Comparison of ENCODE assay signal across 8 mouse cellular contexts in the genomic region with DNA sequence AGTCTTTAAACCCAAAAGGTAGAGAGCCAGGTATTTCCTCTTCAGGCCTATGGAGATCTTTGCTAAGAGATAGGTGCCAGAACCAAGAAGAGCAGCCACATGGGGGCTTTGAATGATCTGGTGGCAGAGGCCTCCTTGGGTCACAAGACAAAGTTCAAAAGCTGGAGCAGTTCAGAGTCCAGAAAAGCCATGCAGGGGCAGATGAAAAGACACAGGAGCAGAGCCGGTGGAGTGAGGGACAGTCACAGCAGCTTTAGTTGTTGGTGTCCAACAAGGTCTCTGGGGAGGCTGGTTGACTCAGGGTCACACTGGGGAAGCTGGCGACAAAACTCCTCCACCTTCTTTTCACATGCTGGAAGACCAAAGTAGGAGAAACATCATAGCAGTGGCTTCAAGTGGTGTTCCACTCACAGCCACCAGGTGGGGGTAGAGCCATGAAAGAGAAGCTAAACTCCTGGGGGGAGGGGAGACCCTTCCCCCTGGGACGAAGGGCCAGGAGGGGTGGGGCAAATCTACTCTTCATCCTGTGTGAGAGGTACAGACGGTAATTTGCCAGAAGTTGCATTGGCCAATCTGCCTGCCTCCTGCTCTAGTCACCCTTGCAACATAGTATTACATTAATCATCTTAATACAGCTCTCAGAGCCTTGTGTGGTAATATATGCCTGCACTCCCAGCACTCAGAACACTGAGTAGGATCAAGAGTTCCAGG. TPM values are rescaled to one million over a fixed set of nuclear protein-coding genes. Genes with fewer than 3 reads are reported as not detected.
DNase-seq lines count a peak whose midpoint lies in the region; ATAC-seq and TF ChIP-seq lines count a peak whose summit lies in the region.

No protein-coding gene starts in this region.

- peak overlapping the region; percentile 31 for H3K4me2 ChIP-seq in embryonic facial prominence, embryonic 13.5 days
- H3K4me2 ChIP-seq in kidney, embryonic 15.5 days = peak overlapping the region; percentile 32; the same call in 1 of the 2 replicates
- H3K4me2 ChIP-seq in liver, embryonic 13.5 days = no peak overlapping the region
- H3K4me2 ChIP-seq in stomach, postnatal 0 days (replicated peaks; ENCODE audit: low read depth) = no peak overlapping the region

- peaks cover 7% of the 10 kb centered on the region; the same call in 1 of the 2 replicates for H3K4me1 ChIP-seq in embryonic facial prominence, embryonic 13.5 days
- peaks cover 18% of the 10 kb centered on the region for H3K4me1 ChIP-seq in heart, embryonic 10.5 days
- H3K4me1 ChIP-seq in kidney, embryonic 15.5 days = peaks cover 15% of the 10 kb centered on the region
- H3K4me1 ChIP-seq in liver, embryonic 13.5 days (replicated peaks) = peaks cover 15% of the 10 kb centered on the region
- H3K4me1 ChIP-seq in stomach, postnatal 0 days (replicated peaks; ENCODE audit: control insufficient read depth, insufficient read depth) = no peaks in the 10 kb centered on the region

- TF ChIP-seq EP300 in stomach, postnatal 0 days (optimal IDR thresholded peaks at IDR 0.05) = no peak

- H3K4me3 ChIP-seq in embryonic facial prominence, embryonic 13.5 days = no peak overlapping the region
- no peak overlapping the region for H3K4me3 ChIP-seq in heart, embryonic 10.5 days
- no peak overlapping the region for H3K4me3 ChIP-seq in kidney, embryonic 15.5 days (replicated peaks)
- no peak overlapping the region for H3K4me3 ChIP-seq in liver, embryonic 13.5 days (replicated peaks)
- no peak overlapping the region for H3K4me3 ChIP-seq in stomach, postnatal 0 days (ENCODE audit: low read depth, low read length)

- H3K27me3 ChIP-seq in embryonic facial prominence, embryonic 13.5 days = no peaks in the 10 kb centered on the region
- H3K27me3 ChIP-seq in heart, embryonic 10.5 days (ENCODE audit: insufficient read depth, poor library complexity, severe bottlenecking) = no peaks in the 10 kb centered on the region
- H3K27me3 ChIP-seq in kidney, embryonic 15.5 days = no peaks in the 10 kb centered on the region
- 0 out of 2 replicates have a peak, but pooled peaks cover 3% of the 10 kb centered on the region for H3K27me3 ChIP-seq in liver, embryonic 13.5 days
- H3K27me3 ChIP-seq in stomach, postnatal 0 days (ENCODE audit: control insufficient read depth, insufficient read depth, low read length) = no peaks in the 10 kb centered on the region

- DNase-seq in CD4-positive helper T cell, adult 2 months (ENCODE audit: low read depth, low spot score) = peak; percentile 71
- peak; percentile 87 to 91 for DNase-seq in adrenal gland, postnatal 36 days
- peak; percentile 84 for DNase-seq in heart, embryonic 10.5 days (ENCODE audit: low spot score)
- peak; percentile 48 for DNase-seq in liver, embryonic 13.5 days
- peak; percentile 81 for DNase-seq in neural tube, embryonic 10.5 days (ENCODE audit: extremely low spot score, low spot score)
- peak; percentile 85 for DNase-seq in stomach, postnatal 0 days (ENCODE audit: low spot score)

- peak; percentile 98 for TF ChIP-seq CTCF in stomach, postnatal 0 days (IDR thresholded peaks at IDR 0.05; ENCODE audit: low read depth)

- no peak for ATAC-seq in embryonic facial prominence, embryonic 13.5 days (ENCODE audit: insufficient number of reproducible peaks, insufficient read depth, low FRiP score, low TSS enrichment, low read depth)
- peak; percentile 54; the same call in 1 of the 2 replicates for ATAC-seq in kidney, embryonic 15.5 days (replicated peaks; ENCODE audit: low FRiP score)
- peak; percentile 19; the same call in 1 of the 2 replicates for ATAC-seq in liver, embryonic 13.5 days (ENCODE audit: low read depth)
- ATAC-seq in stomach, postnatal 0 days (ENCODE audit: low FRiP score, low TSS enrichment) = peak; percentile 67

- H3K9ac ChIP-seq in embryonic facial prominence, embryonic 13.5 days = no peak overlapping the region
- H3K9ac ChIP-seq in kidney, embryonic 15.5 days = no peak overlapping the region
- no peak overlapping the region for H3K9ac ChIP-seq in liver, embryonic 13.5 days
- H3K9ac ChIP-seq in stomach, postnatal 0 days (ENCODE audit: low read length) = no peak overlapping the region

- WGBS in embryonic facial prominence, embryonic 13.5 days = 6% methylated on average over 4 of the region's 4 CpGs
- WGBS in heart, embryonic 10.5 days = 7% methylated on average over 4 of the region's 4 CpGs
- 5% methylated on average over 4 of the region's 4 CpGs for WGBS in kidney, embryonic 15.5 days
- WGBS in liver, embryonic 13.5 days (ENCODE audit: insufficient replicate concordance) = 0% methylated on average over 4 of the region's 4 CpGs
- WGBS in stomach, postnatal 0 days = 3% methylated on average over 4 of the region's 4 CpGs

- no peaks in the 10 kb centered on the region for H3K36me3 ChIP-seq in embryonic facial prominence, embryonic 13.5 days
- no peaks in the 10 kb centered on the region for H3K36me3 ChIP-seq in heart, embryonic 10.5 days
- no peaks in the 10 kb centered on the region for H3K36me3 ChIP-seq in kidney, embryonic 15.5 days
- no peaks in the 10 kb centered on the region for H3K36me3 ChIP-seq in liver, embryonic 13.5 days
- H3K36me3 ChIP-seq in stomach, postnatal 0 days (ENCODE audit: control insufficient read depth, insufficient read depth, low read length) = no peaks in the 10 kb centered on the region

- H3K9me3 ChIP-seq in embryonic facial prominence, embryonic 13.5 days = no peaks in the 10 kb centered on the region
- no peaks in the 10 kb centered on the region for H3K9me3 ChIP-seq in heart, embryonic 10.5 days
- H3K9me3 ChIP-seq in kidney, embryonic 15.5 days (replicated peaks) = no peaks in the 10 kb centered on the region
- H3K9me3 ChIP-seq in liver, embryonic 13.5 days (replicated peaks) = no peaks in the 10 kb centered on the region
- H3K9me3 ChIP-seq in stomach, postnatal 0 days (ENCODE audit: control insufficient read depth, low read length) = no peaks in the 10 kb centered on the region

- H3K27ac ChIP-seq in embryonic facial prominence, embryonic 13.5 days = no peak overlapping the region
- H3K27ac ChIP-seq in heart, embryonic 10.5 days = peak overlapping the region; percentile 22; the same call in 1 of the 2 replicates
- no peak overlapping the region for H3K27ac ChIP-seq in kidney, embryonic 15.5 days
- peak overlapping the region; percentile 34 for H3K27ac ChIP-seq in liver, embryonic 13.5 days
- peak overlapping the region; percentile 76 for H3K27ac ChIP-seq in stomach, postnatal 0 days (replicated peaks)

RNA-seq across cellular contexts. Expression of a gene that starts 1.0 kb away (rescaled TPM):
- 10 to 100 TPM; 25.2 to 36.9 TPM for total RNA-seq in adrenal gland, postnatal 36 days (2021)
- not detected in 2 replicates for polyA plus RNA-seq in embryonic facial prominence, embryonic 13.5 days (2015; fragmentation: Nextera tagmentation; extraction: Ambion mirVana)
- not detected in 2 replicates for polyA plus RNA-seq in heart, embryonic 10.5 days (2016; fragmentation: Nextera tagmentation; extraction: Ambion mirVana)
- polyA plus RNA-seq in kidney, embryonic 15.5 days (2015; fragmentation: Nextera tagmentation; extraction: Ambion mirVana) = 0.28 TPM in 1 of 2 replicates, not detected in the other
- not detected in 2 replicates for polyA plus RNA-seq in liver, embryonic 13.5 days (2015; fragmentation: Nextera tagmentation; extraction: Ambion mirVana)
- polyA plus RNA-seq in stomach, postnatal 0 days (2015; fragmentation: Nextera tagmentation; extraction: Ambion mirVana) = 0.74 and 1.5 TPM in 2 replicates

RNA-seq across cellular contexts. Expression of a gene that starts 12.9 kb away (rescaled TPM):
- 100 to 1,000 TPM; 683 to 762 TPM for total RNA-seq in adrenal gland, postnatal 36 days (2021)
- 24.8 and 26.3 TPM in 2 replicates for polyA plus RNA-seq in embryonic facial prominence, embryonic 13.5 days (2015; fragmentation: Nextera tagmentation; extraction: Ambion mirVana)
- polyA plus RNA-seq in heart, embryonic 10.5 days (2016; fragmentation: Nextera tagmentation; extraction: Ambion mirVana) = 21.4 and 25.3 TPM in 2 replicates
- 30.4 and 35.2 TPM in 2 replicates for polyA plus RNA-seq in kidney, embryonic 15.5 days (2015; fragmentation: Nextera tagmentation; extraction: Ambion mirVana)
- 31.4 and 35.1 TPM in 2 replicates for polyA plus RNA-seq in liver, embryonic 13.5 days (2015; fragmentation: Nextera tagmentation; extraction: Ambion mirVana)
- 28.9 and 33.9 TPM in 2 replicates for polyA plus RNA-seq in stomach, postnatal 0 days (2015; fragmentation: Nextera tagmentation; extraction: Ambion mirVana)

RNA-seq across cellular contexts. Expression of a gene that starts 20.2 kb away (rescaled TPM):
- total RNA-seq in adrenal gland, postnatal 36 days (2021) = 10 to 100 TPM; 66.1 to 69.9 TPM
- polyA plus RNA-seq in embryonic facial prominence, embryonic 13.5 days (2015; fragmentation: Nextera tagmentation; extraction: Ambion mirVana) = 2.0 and 2.3 TPM in 2 replicates
- polyA plus RNA-seq in heart, embryonic 10.5 days (2016; fragmentation: Nextera tagmentation; extraction: Ambion mirVana) = 0.89 and 0.97 TPM in 2 replicates
- 2.7 and 2.9 TPM in 2 replicates for polyA plus RNA-seq in kidney, embryonic 15.5 days (2015; fragmentation: Nextera tagmentation; extraction: Ambion mirVana)
- 0.17 and 0.22 TPM in 2 replicates for polyA plus RNA-seq in liver, embryonic 13.5 days (2015; fragmentation: Nextera tagmentation; extraction: Ambion mirVana)
- polyA plus RNA-seq in stomach, postnatal 0 days (2015; fragmentation: Nextera tagmentation; extraction: Ambion mirVana) = 1.9 and 2.5 TPM in 2 replicates

RNA-seq across cellular contexts. Expression of a gene that starts 58.2 kb away (rescaled TPM):
- total RNA-seq in adrenal gland, postnatal 36 days (2021) = 10 to 100 TPM; 25.8 to 26.8 TPM
- 39.2 and 42.7 TPM in 2 replicates for polyA plus RNA-seq in embryonic facial prominence, embryonic 13.5 days (2015; fragmentation: Nextera tagmentation; extraction: Ambion mirVana)
- 24.3 and 28.9 TPM in 2 replicates for polyA plus RNA-seq in heart, embryonic 10.5 days (2016; fragmentation: Nextera tagmentation; extraction: Ambion mirVana)
- 41.1 and 43.0 TPM in 2 replicates for polyA plus RNA-seq in kidney, embryonic 15.5 days (2015; fragmentation: Nextera tagmentation; extraction: Ambion mirVana)
- polyA plus RNA-seq in liver, embryonic 13.5 days (2015; fragmentation: Nextera tagmentation; extraction: Ambion mirVana) = 6.5 and 6.7 TPM in 2 replicates
- polyA plus RNA-seq in stomach, postnatal 0 days (2015; fragmentation: Nextera tagmentation; extraction: Ambion mirVana) = 45.5 and 48.0 TPM in 2 replicates

Comparison
In these comparisons a context has a peak if more than half of its experiments do, and no peak if none do; other contexts are left out.
1. H3K27ac ChIP-seq: peak in heart, embryonic 10.5 days (single experiment), liver, embryonic 13.5 days (single experiment) and stomach, postnatal 0 days (single experiment); none in embryonic facial prominence, embryonic 13.5 days (single experiment) and kidney, embryonic 15.5 days (single experiment).
2. H3K4me2 ChIP-seq: peak in embryonic facial prominence, embryonic 13.5 days (single experiment) and kidney, embryonic 15.5 days (single experiment); none in liver, embryonic 13.5 days (single experiment) and stomach, postnatal 0 days (single experiment).
3. Peak in every context shown above with its lines, with median percentiles within 50 percentile points of each other: DNase-seq.